ENCODE assay signal across 20 mouse cellular contexts in the genomic region with DNA sequence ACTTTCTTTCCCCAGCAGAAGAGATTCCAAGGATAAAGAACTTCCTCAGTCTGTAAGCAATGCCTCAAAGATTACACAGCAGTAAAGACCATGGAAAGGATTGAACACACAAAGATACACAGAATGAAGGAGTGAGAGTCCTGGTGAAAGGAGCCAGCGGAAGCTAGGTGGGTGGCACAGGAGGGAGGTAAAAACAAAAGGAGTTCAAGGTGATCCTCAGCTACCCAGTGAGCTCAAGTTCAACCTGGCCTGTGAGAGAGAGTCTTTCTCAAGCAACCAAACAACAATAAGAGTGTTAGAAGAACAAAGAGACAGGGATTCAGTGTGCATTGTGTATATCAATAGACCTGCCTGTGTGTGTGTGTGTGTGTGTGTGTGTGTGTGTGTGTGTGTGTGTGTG. TPM values are rescaled to one million over a fixed set of nuclear protein-coding genes. Genes with fewer than 3 reads are reported as not detected.
DNase-seq lines count a peak whose midpoint lies in the region; ATAC-seq and TF ChIP-seq lines count a peak whose summit lies in the region.
"Had no signal": no experiment of that assay in that cellular context is flagged by ENCODE, and none has a peak within 500 bp of the region (broad histone marks: within the 10 kb centered on the region; RNA-seq: fewer than 3 reads in every experiment).

No protein-coding gene starts in this region.

- H3K27ac ChIP-seq in forebrain, embryonic 10.5 days = peak overlapping the region; percentile 44
- no peak overlapping the region for H3K27ac ChIP-seq in forebrain, embryonic 16.5 days (ENCODE audit: low read length)
- H3K27ac ChIP-seq in heart, embryonic 16.5 days (ENCODE audit: low read length) = peak overlapping the region; percentile 30
- H3K27ac ChIP-seq in midbrain, embryonic 11.5 days (ENCODE audit: low read depth, low read length) = no peak overlapping the region
- no peak overlapping the region for H3K27ac ChIP-seq in midbrain, embryonic 16.5 days (ENCODE audit: low read length)
- H3K27ac ChIP-seq: embryonic facial prominence, embryonic 15.5 days; hindbrain, embryonic 13.5 days; left cerebral cortex, adult 2 months; limb, embryonic 13.5 days; midbrain, embryonic 15.5 days; stomach, postnatal 0 days had no signal

- H3K9me3 ChIP-seq in forebrain, embryonic 10.5 days = no peaks in the 10 kb centered on the region
- no peaks in the 10 kb centered on the region for H3K9me3 ChIP-seq in forebrain, embryonic 16.5 days (ENCODE audit: control insufficient read depth, low read length)
- no peaks in the 10 kb centered on the region for H3K9me3 ChIP-seq in heart, embryonic 16.5 days (replicated peaks; ENCODE audit: control insufficient read depth, low read length)
- no peaks in the 10 kb centered on the region for H3K9me3 ChIP-seq in midbrain, embryonic 11.5 days (ENCODE audit: control insufficient read depth, low read length)
- no peaks in the 10 kb centered on the region for H3K9me3 ChIP-seq in midbrain, embryonic 16.5 days (replicated peaks; ENCODE audit: control insufficient read depth, low read length, poor library complexity, severe bottlenecking)
- H3K9me3 ChIP-seq: embryonic facial prominence, embryonic 15.5 days; hindbrain, embryonic 13.5 days; limb, embryonic 13.5 days; midbrain, embryonic 15.5 days had no signal

- TF ChIP-seq POLR2A in myocyte (IDR thresholded peaks at IDR 0.05; ENCODE audit: insufficient read length, low read depth) = no peak

- no peak overlapping the region for H3K4me2 ChIP-seq in forebrain, embryonic 16.5 days (ENCODE audit: low read length)
- no peak overlapping the region for H3K4me2 ChIP-seq in heart, embryonic 16.5 days (ENCODE audit: low read depth, low read length)
- H3K4me2 ChIP-seq in midbrain, embryonic 11.5 days = no peak overlapping the region
- H3K4me2 ChIP-seq in midbrain, embryonic 16.5 days (ENCODE audit: low read length) = no peak overlapping the region
- peak overlapping the region; percentile 62 for H3K4me2 ChIP-seq in myocyte (ENCODE audit: low read depth)
- H3K4me2 ChIP-seq: embryonic facial prominence, embryonic 15.5 days; hindbrain, embryonic 13.5 days; limb, embryonic 13.5 days had no signal

- no peaks in the 10 kb centered on the region for H3K36me3 ChIP-seq in forebrain, embryonic 10.5 days (replicated peaks)
- no peaks in the 10 kb centered on the region for H3K36me3 ChIP-seq in forebrain, embryonic 16.5 days (ENCODE audit: control insufficient read depth, insufficient read depth)
- H3K36me3 ChIP-seq in heart, embryonic 16.5 days (ENCODE audit: control insufficient read depth, insufficient read depth) = no peaks in the 10 kb centered on the region
- H3K36me3 ChIP-seq in midbrain, embryonic 11.5 days (ENCODE audit: control insufficient read depth, insufficient read depth, low read length) = no peaks in the 10 kb centered on the region
- H3K36me3 ChIP-seq in midbrain, embryonic 16.5 days (ENCODE audit: control insufficient read depth, insufficient read depth, low read length) = no peaks in the 10 kb centered on the region
- no peaks in the 10 kb centered on the region for H3K36me3 ChIP-seq in myocyte (ENCODE audit: control insufficient read depth, insufficient read depth)
- H3K36me3 ChIP-seq: embryonic facial prominence, embryonic 15.5 days; hindbrain, embryonic 13.5 days; limb, embryonic 13.5 days; midbrain, embryonic 15.5 days had no signal

- H3K4me1 ChIP-seq in forebrain, embryonic 10.5 days = peaks cover 32% of the 10 kb centered on the region
- peaks cover 1% of the 10 kb centered on the region; the same call in 1 of the 2 replicates for H3K4me1 ChIP-seq in forebrain, embryonic 16.5 days (replicated peaks; ENCODE audit: control insufficient read depth, insufficient read depth, low read length)
- H3K4me1 ChIP-seq in heart, embryonic 16.5 days (ENCODE audit: control insufficient read depth, insufficient read depth, low read length) = 0 out of 2 replicates have a peak, but pooled peaks cover 2% of the 10 kb centered on the region
- H3K4me1 ChIP-seq in midbrain, embryonic 11.5 days (ENCODE audit: control insufficient read depth, insufficient read depth, low read length) = no peaks in the 10 kb centered on the region; the same call in 1 of the 2 replicates
- H3K4me1 ChIP-seq in midbrain, embryonic 16.5 days (ENCODE audit: control insufficient read depth, insufficient read depth, low read length) = no peaks in the 10 kb centered on the region
- H3K4me1 ChIP-seq: embryonic facial prominence, embryonic 15.5 days; hindbrain, embryonic 13.5 days; limb, embryonic 13.5 days; midbrain, embryonic 15.5 days had no signal

- H3K27me3 ChIP-seq in forebrain, embryonic 10.5 days (ENCODE audit: poor library complexity, severe bottlenecking) = no peaks in the 10 kb centered on the region
- H3K27me3 ChIP-seq in forebrain, embryonic 16.5 days (replicated peaks; ENCODE audit: control insufficient read depth, insufficient read depth, low read length) = no peaks in the 10 kb centered on the region
- H3K27me3 ChIP-seq in heart, embryonic 16.5 days (ENCODE audit: control insufficient read depth, insufficient read depth, low read length) = no peaks in the 10 kb centered on the region
- no peaks in the 10 kb centered on the region for H3K27me3 ChIP-seq in midbrain, embryonic 11.5 days (ENCODE audit: control insufficient read depth, insufficient read depth, low read length)
- H3K27me3 ChIP-seq in midbrain, embryonic 16.5 days (ENCODE audit: control insufficient read depth, insufficient read depth, low read depth, low read length) = no peaks in the 10 kb centered on the region
- H3K27me3 ChIP-seq in myocyte (ENCODE audit: control insufficient read depth, insufficient read depth, insufficient read length) = no peaks in the 10 kb centered on the region
- H3K27me3 ChIP-seq: embryonic facial prominence, embryonic 15.5 days; hindbrain, embryonic 13.5 days; limb, embryonic 13.5 days; midbrain, embryonic 15.5 days had no signal

- no peaks in the 10 kb centered on the region for H3K79me2 ChIP-seq in myocyte (ENCODE audit: control insufficient read depth, insufficient read depth)

- DNase-seq in forebrain, embryonic 10.5 days (ENCODE audit: extremely low spot score, low spot score) = no peak
- DNase-seq in heart, adult 9 months (ENCODE audit: low spot score in 2 of 2) = no peak
- DNase-seq in midbrain, embryonic 11.5 days (ENCODE audit: low spot score, missing footprints) = no peak
- no peak for DNase-seq in adrenal gland, postnatal 10 days
- DNase-seq: cerebellum, adult 18-20 months; forebrain, postnatal 0 days; gastrocnemius, postnatal 10 days; retina, postnatal 1 day; thymus, postnatal 4 days had no signal

- no peak overlapping the region for H3K9ac ChIP-seq in forebrain, embryonic 16.5 days (replicated peaks; ENCODE audit: low read depth, low read length)
- H3K9ac ChIP-seq in heart, embryonic 16.5 days (ENCODE audit: low read length) = no peak overlapping the region
- no peak overlapping the region for H3K9ac ChIP-seq in midbrain, embryonic 11.5 days (ENCODE audit: low read length)
- H3K9ac ChIP-seq in midbrain, embryonic 16.5 days (ENCODE audit: low read depth, low read length) = no peak overlapping the region
- H3K9ac ChIP-seq: embryonic facial prominence, embryonic 15.5 days; forebrain, postnatal 0 days; hindbrain, embryonic 13.5 days; limb, embryonic 13.5 days; midbrain, embryonic 15.5 days had no signal

- no peak overlapping the region for H3K4me3 ChIP-seq in forebrain, embryonic 10.5 days
- no peak overlapping the region for H3K4me3 ChIP-seq in forebrain, embryonic 16.5 days (replicated peaks; ENCODE audit: low read length)
- H3K4me3 ChIP-seq in heart, embryonic 16.5 days (ENCODE audit: low read length) = no peak overlapping the region
- no peak overlapping the region for H3K4me3 ChIP-seq in midbrain, embryonic 11.5 days (ENCODE audit: low read depth, low read length)
- no peak overlapping the region for H3K4me3 ChIP-seq in midbrain, embryonic 16.5 days (ENCODE audit: low read depth, low read length)
- no peak overlapping the region for H3K4me3 ChIP-seq in myocyte
- H3K4me3 ChIP-seq: embryonic facial prominence, embryonic 15.5 days; hindbrain, embryonic 13.5 days; left cerebral cortex, adult 2 months; limb, embryonic 13.5 days; midbrain, embryonic 15.5 days had no signal

- 52% methylated on average over 1 of the region's 1 CpGs for WGBS in forebrain, embryonic 10.5 days
- WGBS in forebrain, embryonic 16.5 days = 47% methylated on average over 1 of the region's 1 CpGs
- WGBS in heart, embryonic 16.5 days = 100% methylated on average over 1 of the region's 1 CpGs
- 32% methylated on average over 1 of the region's 1 CpGs for WGBS in midbrain, embryonic 11.5 days
- WGBS in midbrain, embryonic 16.5 days = 60% methylated on average over 1 of the region's 1 CpGs

- no peak for ATAC-seq in forebrain, embryonic 16.5 days
- ATAC-seq in heart, embryonic 16.5 days (replicated peaks; ENCODE audit: extremely low read depth, insufficient read depth, low FRiP score) = no peak
- peak; percentile 35; the same call in 1 of the 2 replicates for ATAC-seq in midbrain, embryonic 11.5 days (ENCODE audit: low FRiP score)
- no peak for ATAC-seq in midbrain, embryonic 16.5 days
- ATAC-seq: forebrain, postnatal 0 days; intestine, postnatal 0 days; midbrain, embryonic 15.5 days had no signal

- H3ac ChIP-seq in myocyte (ENCODE audit: control insufficient read depth, insufficient read length) = no peak overlapping the region

TF ChIP-seq in myocyte, 11 proteins besides CTCF, POLR2A, EP300 and RAD21 (continues in another document):
- TF ChIP-seq TCF3 (IDR thresholded peaks at IDR 0.05; ENCODE audit: insufficient read length, low read depth) (no peak), TCF12 (IDR thresholded peaks at IDR 0.05; ENCODE audit: insufficient read depth, poor library complexity, severe bottlenecking) (no peak), REST (IDR thresholded peaks at IDR 0.05; ENCODE audit: insufficient read depth, insufficient read length) (no peak), MAX (IDR thresholded peaks at IDR 0.05; ENCODE audit: low read depth) (no peak), SRF (IDR thresholded peaks at IDR 0.05; ENCODE audit: control insufficient read depth, insufficient read length, low read depth) (no peak), POLR2AphosphoS2 (IDR thresholded peaks at IDR 0.05; ENCODE audit: insufficient read length, low read depth) (no peak), E2F4 (IDR thresholded peaks at IDR 0.05; ENCODE audit: insufficient read depth) (no peak), MYOG (IDR thresholded peaks at IDR 0.05; ENCODE audit: control insufficient read depth in 1 of 3, insufficient read depth in 1 of 3, insufficient read length in 2 of 3, low read depth in 2 of 3) (no peak), USF1 (IDR thresholded peaks at IDR 0.05; ENCODE audit: low read depth) (no peak)

RNA-seq across cellular contexts. Expression of a gene that starts 25.0 kb away (rescaled TPM):
- polyA plus RNA-seq in forebrain, embryonic 10.5 days (2016; fragmentation: Nextera tagmentation; extraction: Ambion mirVana) = 25.4 and 27.2 TPM in 2 replicates
- polyA plus RNA-seq in forebrain, embryonic 16.5 days (2015; fragmentation: Nextera tagmentation; extraction: Ambion mirVana) = 26.4 and 35.0 TPM in 2 replicates
- 88.9 and 92.1 TPM in 2 replicates for polyA plus RNA-seq in heart, embryonic 16.5 days (2015; fragmentation: Nextera tagmentation; extraction: Ambion mirVana)
- polyA plus RNA-seq in midbrain, embryonic 11.5 days (2014; fragmentation: Nextera tagmentation; extraction: Ambion mirVana) = 16.6 and 17.9 TPM in 2 replicates
- polyA plus RNA-seq in midbrain, embryonic 16.5 days (2015; fragmentation: Nextera tagmentation; extraction: Ambion mirVana) = 23.6 and 29.9 TPM in 2 replicates
- 3.1 TPM for polyA plus RNA-seq in myocyte (2012; fragmentation: generic; extraction: Trizol)
- 10 to 100 TPM; 41.8 to 65.7 TPM for total RNA-seq in adrenal gland, postnatal 10 days (2021)

Comparison
In these comparisons a context has a peak if more than half of its experiments do, and no peak if none do; other contexts are left out.
1. H3K27ac ChIP-seq: peak in forebrain, embryonic 10.5 days (single experiment) and heart, embryonic 16.5 days (single experiment); none in forebrain, embryonic 16.5 days (single experiment), midbrain, embryonic 11.5 days (single experiment) and midbrain, embryonic 16.5 days (single experiment).